Mouse (Mus musculus): ENCODE measurements around the gene Med10. TPM values are rescaled to one million over a fixed set of nuclear protein-coding genes. Genes with fewer than 3 reads are reported as not detected.

Gene Med10
- polyA plus RNA-seq, 1 experiment from 2014 or later = 112 TPM

DNA sequence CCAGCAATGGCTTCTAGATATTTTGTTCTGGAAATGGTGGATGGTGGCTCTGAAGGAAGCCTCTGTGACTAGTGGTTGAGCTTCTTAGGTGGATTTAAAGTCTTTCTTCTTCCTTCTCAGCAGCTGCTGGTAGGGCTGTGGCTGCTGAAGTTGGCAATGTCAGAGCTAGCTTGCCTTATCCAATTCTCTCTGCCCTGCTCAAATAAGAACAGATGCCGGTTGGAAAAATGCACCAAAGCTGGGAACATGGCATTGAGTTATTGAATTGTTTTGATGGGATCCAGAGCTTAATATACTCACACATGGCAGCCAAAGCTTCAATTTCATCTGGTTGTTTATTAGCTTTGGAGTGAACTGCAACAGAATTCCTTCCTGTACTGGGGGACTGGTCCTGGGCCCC lies 47.4 kb downstream of the Med10 start:
- Histone ChIP-seq H3K9me3 (ENCODE audit: control insufficient read depth, low read length) (no peaks in the 10 kb centered on the region), H3K4me2 (ENCODE audit: low read depth, low read length) (no peak overlapping the region), H3K9ac (ENCODE audit: low read depth, low read length) (no peak overlapping the region), H3K36me3 (ENCODE audit: control insufficient read depth, insufficient read depth, low read length) (no peaks in the 10 kb centered on the region), H3K4me3 (ENCODE audit: low read depth, low read length) (no peak overlapping the region), H3K27me3 (replicated peaks; ENCODE audit: control insufficient read depth, insufficient read depth, low read length) (no peaks in the 10 kb centered on the region), H3K27ac (replicated peaks; ENCODE audit: low read depth, low read length) (no peak overlapping the region), H3K4me1 (ENCODE audit: control insufficient read depth, insufficient read depth, low read length) (no peaks in the 10 kb centered on the region)
- DNase-seq (ENCODE audit: low spot score) = no peak
- ATAC-seq (ENCODE audit: low read depth) = no peak
- whole genome bisulfite sequencing = 83% methylated on average over 1 of the region's 1 CpGs

DNA sequence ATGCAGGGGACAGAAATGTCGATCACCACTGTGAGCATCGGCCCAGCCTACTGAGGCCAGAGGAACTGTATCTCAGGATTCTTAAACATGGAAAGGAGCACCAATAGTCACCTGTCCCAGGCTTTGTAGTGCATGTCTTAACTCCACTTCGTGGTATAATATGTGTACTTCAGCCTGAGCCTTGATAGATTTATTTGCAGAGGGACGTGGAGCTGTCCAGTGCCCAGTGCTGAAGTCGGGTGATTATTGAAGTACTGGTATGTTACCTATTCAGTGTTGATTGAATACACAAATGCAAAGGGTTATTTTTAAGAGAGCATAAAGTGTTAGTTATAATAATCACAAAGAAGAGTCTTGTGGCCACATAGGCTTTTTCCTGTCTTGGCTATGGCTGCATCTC lies 50.1 kb downstream of the Med10 start:
- no peak overlapping the region for H3K4me3 ChIP-seq (ENCODE audit: low read depth, low read length)
- DNase-seq (ENCODE audit: low spot score) = peak; percentile 47
- no peaks in the 10 kb centered on the region for H3K4me1 ChIP-seq (ENCODE audit: control insufficient read depth, insufficient read depth, low read length)
- no peak overlapping the region for H3K27ac ChIP-seq (replicated peaks; ENCODE audit: low read depth, low read length)
- no peak for ATAC-seq (ENCODE audit: low read depth)
- no peaks in the 10 kb centered on the region for H3K9me3 ChIP-seq (ENCODE audit: control insufficient read depth, low read length)
- H3K27me3 ChIP-seq (replicated peaks; ENCODE audit: control insufficient read depth, insufficient read depth, low read length) = no peaks in the 10 kb centered on the region
- H3K4me2 ChIP-seq (ENCODE audit: low read depth, low read length) = no peak overlapping the region
- no peak overlapping the region for H3K9ac ChIP-seq (ENCODE audit: low read depth, low read length)
- no peaks in the 10 kb centered on the region for H3K36me3 ChIP-seq (ENCODE audit: control insufficient read depth, insufficient read depth, low read length)
- 61% methylated on average over 5 of the region's 5 CpGs for WGBS

DNA sequence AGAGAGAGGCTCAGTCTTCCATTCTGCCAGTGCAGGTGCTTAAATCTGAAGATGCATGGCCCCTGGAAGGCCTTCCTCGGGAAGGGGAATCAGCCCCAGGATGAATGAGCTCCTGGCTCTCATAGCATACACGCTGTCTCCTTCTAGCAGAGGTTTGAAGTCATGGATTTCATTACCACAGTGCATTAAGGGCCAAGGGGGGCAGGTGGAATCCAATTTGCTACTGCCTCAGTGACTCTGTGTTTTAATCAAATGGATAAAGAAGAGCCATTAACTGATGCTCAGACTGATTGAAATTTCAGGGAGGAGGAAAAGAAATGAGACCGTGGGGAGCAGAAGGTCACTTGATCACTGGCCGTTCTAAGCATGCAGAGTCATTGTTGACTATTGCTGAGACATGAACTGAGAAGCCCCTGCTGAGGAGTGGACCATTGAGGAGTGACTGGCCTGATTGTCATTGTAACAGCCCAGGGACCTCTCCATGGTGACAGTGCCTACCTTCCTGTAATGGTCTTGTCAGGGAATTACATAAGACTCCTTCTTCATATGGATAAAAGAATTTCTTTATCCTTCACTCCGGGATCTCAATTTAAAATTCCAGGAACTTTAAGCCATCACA lies 51.3 kb downstream of the Med10 start:
- H3K4me1 ChIP-seq (ENCODE audit: control insufficient read depth, insufficient read depth, low read length) = no peaks in the 10 kb centered on the region
- no peaks in the 10 kb centered on the region for H3K36me3 ChIP-seq (ENCODE audit: control insufficient read depth, insufficient read depth, low read length)
- no peak overlapping the region for H3K9ac ChIP-seq (ENCODE audit: low read depth, low read length)
- H3K27me3 ChIP-seq (replicated peaks; ENCODE audit: control insufficient read depth, insufficient read depth, low read length) = no peaks in the 10 kb centered on the region
- H3K27ac ChIP-seq (replicated peaks; ENCODE audit: low read depth, low read length) = no peak overlapping the region
- no peak overlapping the region for H3K4me2 ChIP-seq (ENCODE audit: low read depth, low read length)
- no peaks in the 10 kb centered on the region for H3K9me3 ChIP-seq (ENCODE audit: control insufficient read depth, low read length)
- no peak overlapping the region for H3K4me3 ChIP-seq (ENCODE audit: low read depth, low read length)
- DNase-seq (ENCODE audit: low spot score) = no peak
- ATAC-seq (ENCODE audit: low read depth) = no peak
- 76% methylated on average over 5 of the region's 5 CpGs for WGBS

DNA sequence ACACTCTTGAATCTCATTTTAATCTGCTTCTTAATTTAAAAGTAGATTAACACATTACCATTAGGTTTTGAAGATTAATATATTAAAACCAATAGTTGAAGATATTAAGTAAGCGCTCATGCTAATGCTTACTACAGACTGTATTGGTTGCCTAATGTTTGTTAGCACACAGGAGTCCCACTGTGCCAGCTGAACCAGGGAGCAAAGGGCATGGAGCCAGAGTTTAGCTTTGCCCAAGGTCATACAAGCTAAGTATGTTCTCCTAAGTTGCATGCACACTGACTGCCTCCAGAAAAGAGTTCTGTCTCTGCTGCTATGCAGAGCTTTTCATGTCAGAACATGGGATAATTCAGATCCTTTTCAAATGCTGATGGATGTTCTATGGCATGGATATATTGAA lies 53.7 kb downstream of the Med10 start:
- Histone ChIP-seq H3K4me2 (ENCODE audit: low read depth, low read length) (no peak overlapping the region), H3K4me1 (ENCODE audit: control insufficient read depth, insufficient read depth, low read length) (no peaks in the 10 kb centered on the region), H3K9ac (ENCODE audit: low read depth, low read length) (no peak overlapping the region), H3K9me3 (ENCODE audit: control insufficient read depth, low read length) (no peaks in the 10 kb centered on the region), H3K36me3 (ENCODE audit: control insufficient read depth, insufficient read depth, low read length) (no peaks in the 10 kb centered on the region), H3K27ac (replicated peaks; ENCODE audit: low read depth, low read length) (no peak overlapping the region), H3K4me3 (ENCODE audit: low read depth, low read length) (no peak overlapping the region), H3K27me3 (replicated peaks; ENCODE audit: control insufficient read depth, insufficient read depth, low read length) (no peaks in the 10 kb centered on the region)
- 98% methylated on average over 1 of the region's 1 CpGs for WGBS
- DNase-seq (ENCODE audit: low spot score) (no peak), ATAC-seq (ENCODE audit: low read depth) (no peak)

DNA sequence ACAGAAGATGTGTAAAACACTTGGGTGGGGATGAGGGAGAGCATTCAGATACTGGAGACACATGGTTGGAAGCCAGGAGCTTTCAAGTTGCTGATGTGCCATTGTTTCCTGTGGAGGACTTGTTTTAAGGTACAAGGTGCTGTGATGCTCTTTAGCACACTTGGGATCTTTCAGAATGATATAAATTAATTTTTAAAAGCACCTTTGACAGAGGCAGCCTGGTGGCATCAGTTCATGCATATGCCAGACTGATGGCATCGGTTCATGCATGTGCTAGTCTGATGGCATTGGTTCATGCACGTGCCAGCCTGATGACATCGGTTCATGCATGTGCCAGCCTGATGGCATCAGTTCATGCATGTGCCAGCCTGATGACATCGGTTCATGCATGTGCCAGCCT lies 60.1 kb downstream of the Med10 start:
- Histone ChIP-seq H3K36me3 (ENCODE audit: control insufficient read depth, insufficient read depth, low read length) (no peaks in the 10 kb centered on the region), H3K27ac (replicated peaks; ENCODE audit: low read depth, low read length) (no peak overlapping the region), H3K4me3 (ENCODE audit: low read depth, low read length) (no peak overlapping the region), H3K9me3 (ENCODE audit: control insufficient read depth, low read length) (no peaks in the 10 kb centered on the region), H3K4me2 (ENCODE audit: low read depth, low read length) (no peak overlapping the region), H3K4me1 (ENCODE audit: control insufficient read depth, insufficient read depth, low read length) (no peaks in the 10 kb centered on the region), H3K9ac (ENCODE audit: low read depth, low read length) (no peak overlapping the region), H3K27me3 (replicated peaks; ENCODE audit: control insufficient read depth, insufficient read depth, low read length) (no peaks in the 10 kb centered on the region)
- DNase-seq (ENCODE audit: low spot score) = no peak
- no peak for ATAC-seq (ENCODE audit: low read depth)
- 93% methylated on average over 4 of the region's 4 CpGs for WGBS

DNA sequence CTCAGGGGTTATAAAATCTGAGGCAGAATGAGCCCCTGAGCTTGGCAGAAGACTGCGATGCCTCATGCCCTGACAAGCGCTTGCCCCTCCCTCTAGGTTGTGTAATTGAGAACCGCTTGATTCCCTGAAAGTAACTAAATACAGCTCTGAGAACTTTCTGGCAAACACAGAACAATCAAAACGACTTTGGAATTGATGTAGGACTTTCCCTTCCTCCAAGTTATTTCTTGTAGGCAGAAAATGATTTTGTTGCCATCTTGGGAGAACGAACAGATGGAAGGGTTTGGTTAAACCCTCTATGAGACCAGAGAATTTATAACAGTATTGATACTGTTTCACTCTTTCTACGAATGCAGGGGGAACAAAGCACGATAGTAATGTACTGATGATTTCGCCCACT lies 62.7 kb downstream of the Med10 start:
- no peak overlapping the region for H3K9ac ChIP-seq (ENCODE audit: low read depth, low read length)
- 69% methylated on average over 8 of the region's 8 CpGs for WGBS
- no peaks in the 10 kb centered on the region for H3K36me3 ChIP-seq (ENCODE audit: control insufficient read depth, insufficient read depth, low read length)
- H3K4me2 ChIP-seq (ENCODE audit: low read depth, low read length) = no peak overlapping the region
- no peaks in the 10 kb centered on the region for H3K4me1 ChIP-seq (ENCODE audit: control insufficient read depth, insufficient read depth, low read length)
- peak; percentile 9 for DNase-seq (ENCODE audit: low spot score)
- H3K4me3 ChIP-seq (ENCODE audit: low read depth, low read length) = no peak overlapping the region
- no peaks in the 10 kb centered on the region for H3K27me3 ChIP-seq (replicated peaks; ENCODE audit: control insufficient read depth, insufficient read depth, low read length)
- no peak overlapping the region for H3K27ac ChIP-seq (replicated peaks; ENCODE audit: low read depth, low read length)
- H3K9me3 ChIP-seq (ENCODE audit: control insufficient read depth, low read length) = no peaks in the 10 kb centered on the region
- no peak for ATAC-seq (ENCODE audit: low read depth)

Other genes with a start within 250 kb of the Med10 start
- gene Srd5a1, start 191.0 kb upstream of the Med10 start, polyA plus RNA-seq (2014; fragmentation: Nextera tagmentation; extraction: Ambion mirVana) = 25.9 and 27.6 TPM in 2 replicates
- 2.1 and 2.2 TPM in 2 replicates for gene Ube2ql1, start 62.5 kb upstream of the Med10 start, polyA plus RNA-seq (2014; fragmentation: Nextera tagmentation; extraction: Ambion mirVana)